Mouse (Mus musculus): ENCODE data around the gene Gm5065. TPM values are rescaled to one million over a fixed set of nuclear protein-coding genes. Genes with fewer than 3 reads are reported as not detected.

Gene Gm5065
- not detected for total RNA-seq (2021)

DNA sequence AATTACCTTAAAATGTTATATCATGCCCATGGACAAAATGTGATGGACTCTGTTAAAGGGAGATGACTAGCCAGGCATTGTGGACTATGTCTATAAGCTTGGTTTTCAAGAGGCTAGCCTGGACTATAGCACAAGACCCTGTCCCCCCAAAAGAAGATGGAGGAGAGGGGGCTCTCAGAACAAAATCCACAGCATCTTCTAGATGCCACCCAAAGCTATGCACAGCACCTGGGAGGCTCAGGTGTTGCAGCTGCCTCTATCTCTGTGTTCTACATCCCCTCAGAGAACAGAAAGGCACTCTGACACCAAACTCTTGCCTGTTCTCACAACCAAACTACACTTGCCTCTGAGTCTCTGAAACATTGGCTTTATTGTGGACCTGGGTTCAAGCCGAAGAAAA lies at the start of gene Gm5065:
Gm5065 (plus strand) TSS at position 301 of the 400 bp plus-strand sequence.
- intact Hi-C loops (cut with DNase I) = no loop called here

DNA sequence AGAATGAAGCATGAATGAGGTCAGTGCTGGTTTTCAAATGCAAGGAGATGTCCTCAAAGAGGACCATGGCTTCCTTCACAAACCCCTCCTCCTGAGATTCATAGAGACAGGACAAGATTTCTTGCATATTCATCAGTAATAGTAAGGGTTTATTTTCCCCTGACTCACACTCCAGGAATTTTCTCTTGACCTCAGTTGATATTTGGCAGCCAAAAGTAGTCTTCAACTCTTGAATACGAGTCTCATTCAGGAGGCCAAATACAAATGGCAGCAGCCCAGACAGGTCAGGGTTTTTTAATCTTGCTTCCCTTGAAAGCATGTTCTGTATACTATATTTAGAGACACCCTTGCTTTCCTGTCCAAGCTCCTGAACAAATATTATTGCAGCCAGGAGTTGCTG lies 22.8 kb upstream of the Gm5065 start:
- intact Hi-C loops (cut with DNase I) = no loop called here
- DNase-seq = no peak

More for the DNA sequence above, at the start of gene Gm5065:
- DNase-seq = no peak

DNA sequence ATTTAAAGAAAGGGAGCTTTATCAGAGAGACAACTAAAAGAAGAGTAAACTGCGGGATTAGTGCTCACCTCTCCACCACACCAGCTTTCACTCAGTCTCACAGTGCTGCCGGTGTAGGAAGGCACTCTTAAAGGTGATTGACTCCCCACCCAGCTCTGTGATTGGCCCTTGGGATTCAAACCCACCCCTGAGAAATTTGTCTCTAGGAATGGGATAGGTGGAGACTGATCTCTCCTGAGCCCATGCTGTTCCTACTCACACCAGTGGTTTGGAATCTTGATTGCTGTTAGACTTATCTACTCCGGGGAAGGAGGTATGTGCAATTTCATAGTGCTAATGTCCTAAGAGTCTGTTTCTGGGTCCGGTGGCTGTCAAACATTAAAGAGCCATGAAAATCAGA lies 598 bp downstream of the Gm5065 start, which contains the start of gene Nlrp2:
Nlrp2 (minus strand) TSS at position 101 of the 400 bp plus-strand sequence.
- intact Hi-C loops (cut with DNase I) = no loop called here
- DNase-seq = no peak

DNA sequence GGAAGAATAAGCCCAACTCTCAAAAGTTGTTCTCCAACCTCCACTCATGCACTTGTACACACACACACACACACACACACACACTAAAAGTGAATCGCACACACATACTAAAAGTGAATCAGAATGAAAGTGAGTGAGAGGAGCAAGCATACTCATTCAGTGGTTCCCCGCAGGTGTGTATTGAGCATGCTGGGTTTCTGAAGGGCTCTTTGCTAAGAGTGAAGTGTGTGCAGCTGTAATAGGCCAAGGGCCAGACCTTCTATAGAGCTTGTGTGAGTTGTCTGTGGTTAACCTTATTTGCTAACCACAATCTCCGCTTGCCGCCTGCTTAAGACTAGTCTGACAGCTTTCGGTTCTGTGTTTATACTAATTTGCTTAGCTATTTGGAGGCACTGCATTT lies 13.3 kb downstream of the Gm5065 start:
- intact Hi-C loops (cut with DNase I) = no loop called here
- no peak for DNase-seq

DNA sequence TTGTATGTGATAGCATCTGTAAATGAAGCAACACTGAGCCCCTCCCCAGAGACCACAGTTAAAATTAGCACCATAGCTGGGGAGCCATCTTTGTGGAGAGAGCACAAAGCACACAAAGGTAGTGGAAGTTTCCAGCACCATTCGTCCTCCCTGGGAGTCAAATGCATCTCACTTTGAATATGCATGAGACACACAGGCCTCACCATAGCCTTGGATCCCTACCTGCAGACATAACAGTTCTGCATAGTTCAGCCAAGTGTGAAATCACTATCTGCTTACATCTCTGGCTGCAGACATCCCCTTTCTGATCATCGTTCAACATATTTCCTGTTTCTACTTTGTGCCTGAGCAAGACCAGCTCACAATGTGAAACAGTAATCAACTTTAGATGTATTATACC lies 16.4 kb downstream of the Gm5065 start:
- DNase-seq = no peak
- intact Hi-C loops (cut with DNase I) = loop anchor here (2.0 kb wide), 1 partner anchor 32 kb away; no protein-coding TSS in a partner anchor

DNA sequence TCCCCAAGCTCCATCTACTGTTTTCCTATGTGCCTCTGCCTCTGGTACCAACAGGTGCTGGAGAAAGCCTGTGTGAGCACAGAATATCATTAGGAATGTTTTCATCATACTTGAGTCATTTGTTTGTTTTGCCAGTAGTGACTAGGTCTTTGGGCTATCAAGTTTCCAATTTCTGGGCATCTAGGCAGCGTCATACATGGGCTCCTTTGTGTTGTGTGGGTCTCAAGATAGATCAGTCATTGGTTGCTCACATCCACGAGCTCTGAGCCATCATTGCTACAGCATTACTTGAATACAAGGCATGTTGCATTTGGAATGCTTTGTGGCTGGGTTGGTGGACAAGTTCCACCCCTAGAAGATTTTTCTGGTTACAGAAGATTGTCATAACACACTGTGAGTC lies 55.9 kb downstream of the Gm5065 start:
- DNase-seq = no peak
- intact Hi-C loops (cut with DNase I) = no loop called here

Other genes starting within 250 kb of the Gm5065 start
- gene Rfpl4, start 233.6 kb upstream of the Gm5065 start, total RNA-seq (2021) = not detected
- 1 to 10 TPM; 6.2 to 6.9 TPM for gene Rasl2-9, start 224.6 kb upstream of the Gm5065 start, total RNA-seq (2021)
- gene Vmn1r55, start 200.9 kb upstream of the Gm5065 start, total RNA-seq (2021) = not detected
- gene Vmn1r56, start 153.8 kb upstream of the Gm5065 start, total RNA-seq (2021) = not detected
- gene Vmn1r57, start 132.0 kb upstream of the Gm5065 start, total RNA-seq (2021) = not detected
- gene Nlrp2, start 498 bp downstream of the Gm5065 start, total RNA-seq (2021) = not detected
- gene Vmn1r58, start 62.9 kb downstream of the Gm5065 start, total RNA-seq (2021) = not detected
- not detected for gene Vmn1r59, start 106.2 kb downstream of the Gm5065 start, total RNA-seq (2021)
- gene Vmn2r28, start 143.4 kb downstream of the Gm5065 start, total RNA-seq (2021) = not detected
- not detected for gene Vmn1r60, start 196.8 kb downstream of the Gm5065 start, total RNA-seq (2021)

Measured in heart, postnatal 36 days (tissue).